Mouse (Mus musculus) ES-E14 (cell line): ENCODE results near the gene Sertad3. TPM values are rescaled to one million over a fixed set of nuclear protein-coding genes. Genes with fewer than 3 reads are reported as not detected.

Experiments used
- DNase-seq: peaks from one replicate; pipeline ENCODE4 v3.0.0-alpha.2; 2013; ENCODE audit warnings: low read depth, low spot score
- H3K27ac ChIP-seq: 2 replicates; pipeline ENCODE4 v1.5.1; 2012; ENCODE audit warnings: low read depth, mild to moderate bottlenecking, low read length, moderate library complexity, mixed read lengths; ENCODE audit not compliant: poor library complexity, insufficient read depth, severe bottlenecking
- H3K36me3 ChIP-seq: 2 replicates; pipeline ENCODE4 v1.6.1; 2012; ENCODE audit warnings: mild to moderate bottlenecking, low read length, moderate library complexity, mixed read lengths; ENCODE audit not compliant: control insufficient read depth, poor library complexity, insufficient read depth, severe bottlenecking
- H3K4me1 ChIP-seq, 2 experiments: fragments of 150-350 bp in 1 of 2; sonication (generic) in 1 of 2; 2 replicates each; pipeline ENCODE4 v1.6.1; 2012; ENCODE audit warnings: low read length in 2 of 2, mild to moderate bottlenecking in 1 of 2, mixed read lengths in 1 of 2; ENCODE audit not compliant: control insufficient read depth in 2 of 2, insufficient read depth in 2 of 2, poor library complexity in 1 of 2
- H3K4me3 ChIP-seq, 2 experiments: fragments of 150-350 bp in 1 of 2; sonication (generic) in 1 of 2; 2 replicates each; pipeline ENCODE4 v1.5.1; 2012; ENCODE audit warnings: low read length in 2 of 2, low read depth in 1 of 2, mild to moderate bottlenecking in 1 of 2, mixed read lengths in 1 of 2; ENCODE audit not compliant: insufficient read depth in 1 of 2, poor library complexity in 1 of 2, severe bottlenecking in 1 of 2
- H3K9ac ChIP-seq: 2 replicates; pipeline ENCODE4 v1.6.1; 2012; ENCODE audit warnings: low read depth, mild to moderate bottlenecking, low read length, mixed read lengths; ENCODE audit not compliant: poor library complexity, insufficient read depth, severe bottlenecking
- H3K9me3 ChIP-seq: fragments of 150-350 bp; sonication (generic); 2 replicates; pipeline ENCODE4 v1.6.1; 2012; ENCODE audit warnings: low read depth, mild to moderate bottlenecking, low read length; ENCODE audit not compliant: control insufficient read depth, insufficient read depth
- CHD2 ChIP-seq: IDR thresholded peaks from 2 replicates; pipeline ENCODE4 v1.6.1; 2014; ENCODE audit warnings: mild to moderate bottlenecking, low read depth, low read length, inconsistent platforms
- HCFC1 ChIP-seq: IDR thresholded peaks from 2 replicates; pipeline ENCODE4 v1.6.1; 2012; ENCODE audit warnings: low read length, inconsistent platforms, borderline replicate concordance; ENCODE audit not compliant: insufficient read depth
- MAFK ChIP-seq: IDR thresholded peaks from 2 replicates; pipeline ENCODE4 v1.6.1; 2014; ENCODE audit warnings: mild to moderate bottlenecking, low read depth, low read length, inconsistent platforms; ENCODE audit not compliant: insufficient read depth
- ZC3H11A ChIP-seq: IDR thresholded peaks from 2 replicates; pipeline ENCODE4 v1.6.1; 2012; ENCODE audit warnings: low read depth, mild to moderate bottlenecking, inconsistent platforms, low read length, borderline replicate concordance
- ZNF384 ChIP-seq: IDR thresholded peaks from 2 replicates; pipeline ENCODE4 v1.6.1; 2012; ENCODE audit warnings: low read depth, low read length, inconsistent platforms
- in situ Hi-C, 2 experiments: fragments of 600-800 bp; cut with MboI; formaldehyde crosslinking; loops; one replicate each; pipeline ENCODE4 v1.15.1; 2025; ENCODE audit warnings: low sequenced_read_pairs in 2 of 2, inconsistent platforms in 1 of 2; ENCODE audit not compliant: unreplicated experiment in 2 of 2
- total RNA-seq: library from RNA; depleted of rRNA; stranded (reverse); fragments of 300-350 nt; gene quantifications from 2 replicates; pipeline ENCODE4 v1.2.3, GENCODE M21; 2012

The Sertad3 gene
- total RNA-seq, 1 experiment, result 5.4 TPM

DNA sequence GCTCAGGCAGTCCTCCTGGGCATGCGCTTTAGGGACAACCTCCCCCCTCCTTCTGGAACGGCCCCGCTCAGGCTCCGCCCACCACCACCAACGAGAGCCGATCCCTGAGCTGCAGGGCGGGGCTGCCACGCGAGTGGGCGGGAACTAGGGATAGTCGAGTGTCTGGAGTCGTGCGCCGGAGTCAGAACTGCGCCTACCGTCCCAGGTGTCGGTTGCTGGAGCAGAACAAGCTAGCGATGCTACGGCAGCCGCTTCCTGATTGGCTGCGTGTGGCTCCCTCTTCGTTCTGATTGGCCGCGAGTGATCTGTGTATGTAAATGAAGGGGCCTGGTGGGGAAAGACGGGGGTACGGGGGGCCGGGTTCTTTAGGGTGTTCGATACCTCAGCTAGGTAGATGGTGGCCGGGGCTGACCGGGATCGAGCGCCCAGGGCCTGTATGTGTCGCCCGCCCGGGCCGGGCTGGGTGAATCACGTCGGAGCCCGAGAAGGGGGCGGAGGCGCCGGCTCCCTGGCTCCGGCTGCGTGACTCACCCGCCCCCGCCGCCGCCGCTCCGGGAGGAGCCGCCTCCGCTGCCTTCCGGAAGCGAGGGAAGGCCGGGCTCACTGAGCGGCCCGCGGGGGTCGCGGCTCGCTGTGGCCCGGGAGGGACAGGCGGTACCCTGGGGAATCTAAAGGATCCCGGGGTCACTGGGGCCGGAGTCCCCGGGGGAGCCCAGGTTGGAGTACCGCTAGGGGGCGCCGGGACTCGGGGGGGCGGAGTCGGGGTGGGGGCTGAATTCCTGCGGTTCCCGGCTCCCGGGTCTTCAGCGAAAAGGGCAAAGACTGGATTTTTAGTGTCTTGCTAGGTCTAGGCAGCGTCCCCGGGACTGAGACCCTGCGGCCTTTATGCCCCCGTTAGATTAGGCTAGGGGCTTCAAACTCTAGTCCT is 13.5 kb downstream of the Sertad3 start, which contains the start of gene Sertad1:
Sertad1 (plus strand) TSS at position 141 of the 928 bp plus-strand sequence.
- TF ChIP-seq ZC3H11A (no peak), CHD2 (peak; percentile 68; the same call in 1 of the 2 replicates), MAFK (no peak), ZNF384 (no peak), HCFC1 (peak; percentile 66; the same call in 1 of the 2 replicates)
- DNase-seq, result peak; percentile 99
- H3K9me3 ChIP-seq, result no peaks in the 10 kb centered on the region
- H3K27ac ChIP-seq, result peak within 1 kb of the TSS; percentile 90
- H3K9ac ChIP-seq, result peak within 1 kb of the TSS; percentile 89
- peaks cover 2 to 26% of the 10 kb centered on the region in 2 experiments; a peak in 3 of 4 replicates for H3K4me1 ChIP-seq
- H3K36me3 ChIP-seq, result peaks cover 8% of the 10 kb centered on the region
- in situ Hi-C loops, result no loop called here
- H3K4me3 ChIP-seq, result peak within 1 kb of the TSS; percentile 84 to 91

DNA sequence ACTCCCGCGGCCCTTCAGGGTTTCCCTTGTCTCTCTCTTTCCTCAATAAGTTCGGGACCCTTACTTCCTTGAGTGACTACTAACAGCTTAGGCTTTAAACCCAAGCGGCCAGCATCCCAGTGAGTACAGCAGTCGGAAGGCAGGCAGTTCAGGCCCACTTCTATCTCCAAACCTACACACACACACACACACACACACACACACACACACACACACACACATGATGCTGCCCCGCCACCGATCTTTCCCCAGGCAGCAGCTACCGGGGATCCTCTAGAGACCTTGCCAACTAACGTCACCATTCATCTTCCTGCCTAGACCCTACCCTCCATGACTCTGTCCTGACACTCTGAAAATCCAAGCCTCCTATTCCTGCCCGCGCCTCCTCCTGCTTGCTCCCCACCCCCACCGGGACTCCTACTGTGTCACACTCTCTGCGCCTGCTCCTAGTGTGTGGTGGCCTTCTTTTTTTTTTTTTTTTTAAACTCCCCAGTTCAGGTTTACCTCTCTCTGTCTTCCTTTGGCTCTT is 14.2 kb downstream of the Sertad3 start:
- no peaks in the 10 kb centered on the region for H3K9me3 ChIP-seq
- TF ChIP-seq HCFC1, result no peak
- no peak for TF ChIP-seq CHD2
- TF ChIP-seq ZC3H11A, result no peak
- TF ChIP-seq MAFK, result no peak
- TF ChIP-seq ZNF384, result peak; percentile 65
- in situ Hi-C loops, result no loop called here
- H3K4me1 ChIP-seq, result peaks cover 1 to 25% of the 10 kb centered on the region in 2 experiments; a peak in 3 of 4 replicates
- H3K27ac ChIP-seq, result peak overlapping the region; percentile 90; the same call in 1 of the 2 replicates
- peak overlapping the region; percentile 89 for H3K9ac ChIP-seq
- H3K4me3 ChIP-seq, result peak overlapping the region; percentile 84 to 91
- H3K36me3 ChIP-seq, result peaks cover 8% of the 10 kb centered on the region
- no peak for DNase-seq

GRCm38 (mm10) chr7:27489270-27489869 is 15.8 kb downstream of the Sertad3 start:
- Histone ChIP-seq H3K36me3 (peaks cover 8% of the 10 kb centered on the region), H3K9me3 (no peaks in the 10 kb centered on the region), H3K27ac (no peak overlapping the region), H3K4me1 (peaks cover 0 to 24% of the 10 kb centered on the region in 2 experiments; a peak in 2 of 4 replicates), H3K9ac (peak overlapping the region; percentile 35; the same call in 1 of the 2 replicates), H3K4me3 (peak overlapping the region in 1 of 2 experiments; percentile 18; a peak in 2 of 4 replicates)
- in situ Hi-C loops, result no loop called here
- TF ChIP-seq CHD2 (no peak), ZC3H11A (no peak), HCFC1 (no peak), ZNF384 (no peak), MAFK (no peak)
- no peak for DNase-seq

DNA sequence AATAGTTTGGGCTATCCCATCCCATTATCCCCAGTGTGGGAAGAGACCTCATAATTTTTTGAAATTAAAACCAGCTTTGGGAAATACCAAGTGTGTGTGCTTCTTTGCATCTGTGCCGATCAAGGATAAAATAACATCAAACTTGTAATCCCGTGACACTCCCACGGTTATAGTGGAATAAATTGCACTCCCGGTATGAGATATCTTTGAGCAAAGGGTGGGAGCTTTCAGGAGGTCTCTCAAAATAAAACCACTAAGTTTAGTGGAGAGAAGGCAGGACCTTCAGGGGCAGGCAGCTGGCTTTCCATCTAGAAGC is 16.6 kb downstream of the Sertad3 start:
- H3K27ac ChIP-seq, result peak overlapping the region; percentile 89
- peak overlapping the region; percentile 57 to 60 for H3K4me3 ChIP-seq
- H3K9ac ChIP-seq, result peak overlapping the region; percentile 62
- TF ChIP-seq HCFC1, result no peak
- TF ChIP-seq ZC3H11A, result no peak
- TF ChIP-seq ZNF384, result no peak
- no peak for TF ChIP-seq MAFK
- no peak for TF ChIP-seq CHD2
- H3K4me1 ChIP-seq, result peaks cover 0 to 24% of the 10 kb centered on the region in 2 experiments; a peak in 2 of 4 replicates
- no peaks in the 10 kb centered on the region for H3K9me3 ChIP-seq
- no peak for DNase-seq
- in situ Hi-C loops, result no loop called here
- peaks cover 8% of the 10 kb centered on the region for H3K36me3 ChIP-seq
